Mouse (Mus musculus) hindbrain, embryonic 16.5 days (tissue): ENCODE measurements around the gene Apbb1. TPM values are rescaled to one million over a fixed set of nuclear protein-coding genes. Genes with fewer than 3 reads are reported as not detected.

Experiments used
- ATAC-seq: fragments of 200-750 bp; cut with Nextera tagmentation; 2 replicates; pipeline ENCODE4 v1.8.0; 2017; ENCODE audit warnings: moderate TSS enrichment, moderate library complexity
- H3K27ac ChIP-seq: fragments of 300-500 bp; sonication (generic); 2 replicates; pipeline ENCODE4 v1.5.1; 2014; ENCODE audit warnings: low read depth, mild to moderate bottlenecking, control low read depth, low read length, moderate library complexity
- H3K27me3 ChIP-seq: fragments of 300-500 bp; sonication (generic); replicated peaks from 2 replicates; pipeline ENCODE4 v1.6.1; 2014; ENCODE audit warnings: low read length; ENCODE audit not compliant: control insufficient read depth, insufficient read depth
- H3K36me3 ChIP-seq: fragments of 300-500 bp; sonication (generic); 2 replicates; pipeline ENCODE4 v1.6.1; 2014; ENCODE audit warnings: mild to moderate bottlenecking, low read length, moderate library complexity, mixed read lengths; ENCODE audit not compliant: control insufficient read depth, insufficient read depth
- H3K4me1 ChIP-seq: fragments of 300-500 bp; sonication (generic); 2 replicates; pipeline ENCODE4 v1.6.1; 2014; ENCODE audit warnings: low read depth, low read length; ENCODE audit not compliant: control insufficient read depth, insufficient read depth
- H3K4me2 ChIP-seq: fragments of 300-500 bp; sonication (generic); 2 replicates; pipeline ENCODE4 v1.6.1; 2014; ENCODE audit warnings: mild to moderate bottlenecking, low read length, control low read depth, moderate library complexity
- H3K4me3 ChIP-seq: fragments of 300-500 bp; sonication (generic); 2 replicates; pipeline ENCODE4 v1.5.1; 2014; ENCODE audit warnings: mild to moderate bottlenecking, low read length, control low read depth, moderate library complexity
- H3K9ac ChIP-seq: fragments of 300-500 bp; sonication (generic); 2 replicates; pipeline ENCODE4 v1.6.1; 2014; ENCODE audit warnings: low read depth, mild to moderate bottlenecking, control low read depth, low read length, moderate library complexity
- H3K9me3 ChIP-seq: fragments of 300-500 bp; sonication (generic); 2 replicates; pipeline ENCODE4 v1.6.1; 2014; ENCODE audit warnings: mild to moderate bottlenecking, low read length, moderate library complexity; ENCODE audit not compliant: control insufficient read depth
- WGBS: fragments of 180-500 bp; shearing (Covaris S2); extraction: QIAGEN DNeasy Blood & Tissue Kit; methylation state at CpG from one replicate; pipeline ENCODE4 v1.1.7; 2014; 5-methylcytosine and 5-hydroxymethylcytosine counted together
- polyA plus RNA-seq: library from polyadenylated mRNA; unstranded; fragments of >200 nt; fragmentation: Nextera tagmentation; extraction: Ambion mirVana; gene quantifications from 2 replicates; pipeline ENCODE4 v1.2.1, GENCODE M21; 2015

Apbb1 gene
- polyA plus RNA-seq, 1 experiment from 2014 or later = 354 TPM

DNA sequence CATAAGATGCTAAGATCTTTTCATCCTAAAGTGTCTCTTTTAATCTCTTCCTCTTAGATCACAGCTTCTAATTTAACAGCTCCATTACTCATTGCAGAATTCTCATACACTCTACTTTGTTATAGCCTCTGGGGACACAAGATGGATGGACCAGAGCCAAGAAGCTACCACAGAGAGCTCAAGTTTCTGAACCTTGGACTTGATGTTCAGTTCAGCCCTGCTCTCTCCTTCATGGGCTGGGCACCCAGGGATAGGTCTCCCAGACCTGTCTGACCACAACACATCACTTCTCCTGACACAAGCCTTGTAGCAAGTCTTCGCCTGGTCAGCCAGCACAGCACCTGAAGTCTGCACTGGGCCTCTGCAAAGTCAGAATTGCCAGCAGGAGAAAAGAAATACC lies 32.9 kb upstream of the Apbb1 start:
- peaks cover 81% of the 10 kb centered on the region for H3K36me3 ChIP-seq
- H3K4me1 ChIP-seq = no peaks in the 10 kb centered on the region
- no peak overlapping the region for H3K4me2 ChIP-seq
- ATAC-seq = no peak
- no peak overlapping the region for H3K4me3 ChIP-seq
- 93% methylated on average over 1 of the region's 1 CpGs for WGBS
- H3K27me3 ChIP-seq = no peaks in the 10 kb centered on the region
- H3K27ac ChIP-seq = no peak overlapping the region
- no peak overlapping the region for H3K9ac ChIP-seq
- H3K9me3 ChIP-seq = no peaks in the 10 kb centered on the region

- Histone ChIP-seq H3K9me3 (no peaks in the 10 kb centered on the region), H3K9ac (no peak overlapping the region), H3K4me1 (no peaks in the 10 kb centered on the region), H3K36me3 (peaks cover 60% of the 10 kb centered on the region), H3K4me3 (no peak overlapping the region), H3K4me2 (no peak overlapping the region), H3K27ac (no peak overlapping the region), H3K27me3 (no peaks in the 10 kb centered on the region)
- ATAC-seq = no peak
- 100% methylated on average over 1 of the region's 1 CpGs for WGBS
Observed at GRCm38 (mm10) chr7:105611767-105612166, 30.3 kb upstream of the Apbb1 start.

DNA sequence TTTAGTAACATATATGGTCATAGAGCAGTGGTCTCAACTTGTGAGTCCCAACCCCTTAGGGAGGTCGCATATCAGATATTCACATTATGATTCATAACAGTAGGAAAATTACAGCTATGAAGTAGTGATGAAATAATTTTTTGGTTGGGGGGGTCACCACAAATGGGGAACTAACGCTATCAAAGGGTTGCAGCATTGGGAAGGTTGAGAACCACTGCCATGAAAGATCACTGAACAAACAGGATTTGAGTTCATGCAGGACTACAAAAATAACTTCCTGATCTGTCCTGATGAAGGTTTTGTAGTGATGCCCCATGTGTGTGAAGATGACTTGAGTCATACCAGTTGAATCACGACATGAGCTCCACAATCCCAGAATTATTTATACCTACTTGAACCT lies 27.0 kb upstream of the Apbb1 start:
- Histone ChIP-seq H3K4me3 (no peak overlapping the region), H3K27ac (no peak overlapping the region), H3K36me3 (peaks cover 38% of the 10 kb centered on the region), H3K9ac (no peak overlapping the region), H3K27me3 (no peaks in the 10 kb centered on the region), H3K4me2 (no peak overlapping the region), H3K9me3 (no peaks in the 10 kb centered on the region; the same call in 1 of the 2 replicates), H3K4me1 (no peaks in the 10 kb centered on the region)
- ATAC-seq = no peak
- WGBS = 92% methylated on average over 3 of the region's 3 CpGs

DNA sequence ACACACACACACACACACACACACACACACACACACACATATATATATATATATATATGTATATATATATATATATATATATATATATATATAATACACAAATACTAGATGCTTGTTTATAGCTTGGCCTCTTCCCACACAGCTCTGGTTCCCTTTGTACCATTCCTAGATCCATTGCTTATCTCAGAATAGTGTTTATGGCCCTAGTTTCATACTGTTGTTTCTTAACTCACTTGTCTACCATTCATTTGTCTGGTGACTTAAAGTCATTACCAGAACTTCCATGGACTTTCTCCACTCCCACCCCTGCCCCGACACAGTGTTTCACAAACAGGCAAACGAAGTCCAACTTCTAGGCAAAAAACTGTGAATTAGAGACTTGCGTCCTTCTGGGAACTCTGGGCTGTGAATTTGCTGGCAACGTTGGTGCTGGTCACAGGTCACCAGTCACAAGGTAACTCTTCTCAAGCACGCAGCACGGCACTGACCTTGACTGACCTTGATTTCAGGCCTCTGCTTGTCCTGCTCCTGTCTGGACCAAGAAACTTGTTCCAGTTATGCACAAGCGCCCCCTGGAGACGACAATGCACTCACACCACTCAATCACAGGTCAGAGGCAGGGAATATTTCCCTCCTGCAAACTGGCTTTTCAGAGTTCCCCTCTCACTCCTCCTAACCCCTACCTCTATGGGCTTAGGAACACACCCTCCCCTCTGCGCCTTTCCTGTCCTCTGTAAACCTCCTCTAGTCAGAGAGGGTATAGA lies 21.6 kb upstream of the Apbb1 start:
- Histone ChIP-seq H3K4me1 (no peaks in the 10 kb centered on the region), H3K4me2 (no peak overlapping the region), H3K36me3 (no peaks in the 10 kb centered on the region), H3K27me3 (no peaks in the 10 kb centered on the region), H3K9ac (no peak overlapping the region), H3K4me3 (no peak overlapping the region), H3K27ac (no peak overlapping the region), H3K9me3 (no peaks in the 10 kb centered on the region; the same call in 1 of the 2 replicates)
- ATAC-seq = peak; percentile 68; the same call in 1 of the 2 replicates
- WGBS = 36% methylated on average over 9 of the region's 9 CpGs

GRCm38 (mm10) chr7:105590097-105590496 lies 8.6 kb upstream of the Apbb1 start:
- ATAC-seq = no peak
- Histone ChIP-seq H3K27ac (no peak overlapping the region), H3K4me1 (no peaks in the 10 kb centered on the region), H3K4me2 (no peak overlapping the region), H3K9ac (no peak overlapping the region), H3K4me3 (no peak overlapping the region), H3K27me3 (no peaks in the 10 kb centered on the region), H3K9me3 (no peaks in the 10 kb centered on the region), H3K36me3 (no peaks in the 10 kb centered on the region)
- 22% methylated on average over 7 of the region's 7 CpGs for WGBS

- H3K27me3 ChIP-seq = no peaks in the 10 kb centered on the region
- 78% methylated on average over 9 of the region's 9 CpGs for WGBS
- no peaks in the 10 kb centered on the region for H3K36me3 ChIP-seq
- H3K4me1 ChIP-seq = no peaks in the 10 kb centered on the region
- H3K4me2 ChIP-seq = no peak overlapping the region
- no peak overlapping the region for H3K27ac ChIP-seq
- no peak overlapping the region for H3K4me3 ChIP-seq
- no peak for ATAC-seq
- H3K9ac ChIP-seq = no peak overlapping the region
- no peaks in the 10 kb centered on the region for H3K9me3 ChIP-seq
Observed at GRCm38 (mm10) chr7:105588325-105588912, 7.0 kb upstream of the Apbb1 start.

DNA sequence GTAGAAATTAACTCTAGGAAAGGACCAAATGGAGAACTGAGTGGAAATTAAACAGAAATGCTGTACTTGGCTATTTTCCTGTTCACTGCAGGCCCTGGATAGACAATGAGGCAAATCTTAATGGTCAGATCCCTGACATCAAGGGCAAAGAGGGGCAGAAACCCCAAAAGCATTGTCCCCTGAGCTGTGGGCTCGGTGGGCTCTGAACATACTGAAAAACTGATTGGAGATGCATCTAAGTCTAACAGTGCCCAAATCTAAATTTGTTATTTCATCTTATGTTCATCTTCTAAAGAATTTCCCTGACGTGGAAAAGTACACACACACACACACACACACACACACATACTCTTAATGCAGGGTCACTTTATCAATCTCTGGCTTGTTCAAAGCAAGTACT lies 506 bp upstream of the Apbb1 start:
- no peaks in the 10 kb centered on the region for H3K27me3 ChIP-seq

DNA sequence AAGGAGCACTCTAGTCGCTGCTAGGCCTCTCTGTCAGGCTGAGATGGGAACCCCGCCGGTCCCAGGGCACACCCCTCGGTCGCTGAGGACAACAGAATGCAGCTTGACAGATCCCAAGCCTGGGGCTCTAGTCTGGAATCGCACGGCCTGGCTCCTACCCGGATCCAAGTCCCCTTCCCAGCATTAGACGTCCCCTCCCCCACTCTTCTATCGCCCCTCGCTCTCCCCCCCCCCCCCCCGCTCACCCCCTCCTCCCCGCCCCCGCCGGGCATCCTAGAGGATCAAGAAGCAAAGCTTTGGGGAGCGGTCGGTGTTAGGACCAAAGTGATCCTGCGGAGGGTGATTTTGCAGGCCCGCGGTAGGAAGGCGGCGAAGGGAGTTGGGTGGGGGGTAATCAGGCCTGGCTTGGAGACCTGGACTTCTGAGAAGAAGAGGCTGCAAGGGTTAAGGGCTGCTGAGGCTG lies 795 bp downstream of the Apbb1 start:
- Histone ChIP-seq H3K27ac (peak overlapping the region; percentile 98), H3K4me3 (peak overlapping the region; percentile 79), H3K9me3 (no peaks in the 10 kb centered on the region), H3K27me3 (no peaks in the 10 kb centered on the region), H3K4me2 (peak overlapping the region; percentile 79), H3K9ac (peak overlapping the region; percentile 95), H3K4me1 (peaks cover 18% of the 10 kb centered on the region), H3K36me3 (no peaks in the 10 kb centered on the region)
- peak; percentile 68 for ATAC-seq
- 0% methylated on average over 20 of the region's 22 CpGs for WGBS

More for the DNA sequence above, 506 bp upstream of the Apbb1 start:
- WGBS = 61% methylated on average over 2 of the region's 2 CpGs
- peak overlapping the region; percentile 79 for H3K4me2 ChIP-seq
- peak overlapping the region; percentile 95 for H3K9ac ChIP-seq
- no peaks in the 10 kb centered on the region for H3K36me3 ChIP-seq
- H3K4me3 ChIP-seq = peak overlapping the region; percentile 79
- H3K4me1 ChIP-seq = peaks cover 16% of the 10 kb centered on the region
- peak overlapping the region; percentile 98 for H3K27ac ChIP-seq
- no peaks in the 10 kb centered on the region for H3K9me3 ChIP-seq
- no peak for ATAC-seq

GRCm38 (mm10) chr7:105578481-105578880 lies 3.0 kb downstream of the Apbb1 start:
- Histone ChIP-seq H3K9ac (no peak overlapping the region), H3K4me1 (peaks cover 21% of the 10 kb centered on the region), H3K4me2 (no peak overlapping the region), H3K9me3 (no peaks in the 10 kb centered on the region), H3K4me3 (no peak overlapping the region), H3K27me3 (no peaks in the 10 kb centered on the region), H3K36me3 (peaks cover 6% of the 10 kb centered on the region; the same call in 1 of the 2 replicates), H3K27ac (no peak overlapping the region)
- 77% methylated on average over 2 of the region's 2 CpGs for WGBS
- no peak for ATAC-seq
